ENCODE assay signal across 20 mouse cellular contexts in genomic region chr2:174071406-174071805, GRCm38 (mm10). TPM values are rescaled to one million over a fixed set of nuclear protein-coding genes. Genes with fewer than 3 reads are reported as not detected.
A peak's percentile ranks its signal among the peaks of the same experiment; 100 is the strongest.
DNase-seq lines count a peak whose midpoint lies in the region; ATAC-seq lines count a peak whose summit lies in the region.
"Had no signal": no experiment of that assay in that cellular context is flagged by ENCODE, and none has a peak within 500 bp of the region (broad histone marks: within the 10 kb centered on the region; RNA-seq: fewer than 3 reads in every experiment).

No protein-coding gene starts in this region.

- H3K9me3 ChIP-seq in limb, embryonic 15.5 days = no peaks in the 10 kb centered on the region
- no peaks in the 10 kb centered on the region for H3K9me3 ChIP-seq in limb, embryonic 10.5 days (replicated peaks)
- no peaks in the 10 kb centered on the region for H3K9me3 ChIP-seq in intestine, embryonic 15.5 days
- H3K9me3 ChIP-seq: embryonic facial prominence, embryonic 10.5 days; forebrain, embryonic 15.5 days; heart, embryonic 12.5 days; hindbrain, embryonic 12.5 days had no signal

- 57% methylated on average over 5 of the region's 5 CpGs for WGBS in limb, embryonic 15.5 days
- 92% methylated on average over 5 of the region's 5 CpGs for WGBS in limb, embryonic 10.5 days
- 71% methylated on average over 5 of the region's 5 CpGs for WGBS in intestine, embryonic 15.5 days

- H3K4me1 ChIP-seq in limb, embryonic 15.5 days = peaks cover 39% of the 10 kb centered on the region
- peaks cover 20% of the 10 kb centered on the region for H3K4me1 ChIP-seq in limb, embryonic 10.5 days
- H3K4me1 ChIP-seq in intestine, embryonic 15.5 days (replicated peaks) = peaks cover 11% of the 10 kb centered on the region

- H3K27ac ChIP-seq in limb, embryonic 15.5 days = 0 out of 2 replicates have a peak overlapping the region, but pooled peaks have one; percentile 34
- H3K27ac ChIP-seq in limb, embryonic 10.5 days = no peak overlapping the region
- H3K27ac ChIP-seq in intestine, embryonic 15.5 days = no peak overlapping the region
- H3K27ac ChIP-seq: embryonic facial prominence, embryonic 10.5 days; forebrain, embryonic 15.5 days; hindbrain, embryonic 12.5 days had no signal

- no peak overlapping the region for H3K9ac ChIP-seq in limb, embryonic 15.5 days
- no peak overlapping the region for H3K9ac ChIP-seq in intestine, embryonic 15.5 days
- H3K9ac ChIP-seq: forebrain, embryonic 15.5 days; heart, embryonic 12.5 days; hindbrain, embryonic 12.5 days had no signal

- H3K4me3 ChIP-seq in limb, embryonic 15.5 days = no peak overlapping the region
- no peak overlapping the region for H3K4me3 ChIP-seq in limb, embryonic 10.5 days
- H3K4me3 ChIP-seq in intestine, embryonic 15.5 days (replicated peaks) = no peak overlapping the region
- H3K4me3 ChIP-seq: embryonic facial prominence, embryonic 10.5 days; erythroblast, embryonic 14.5 days; forebrain, embryonic 15.5 days; heart, embryonic 12.5 days; hindbrain, embryonic 12.5 days had no signal

- no peaks in the 10 kb centered on the region for H3K36me3 ChIP-seq in limb, embryonic 15.5 days
- no peaks in the 10 kb centered on the region for H3K36me3 ChIP-seq in limb, embryonic 10.5 days
- no peaks in the 10 kb centered on the region for H3K36me3 ChIP-seq in intestine, embryonic 15.5 days
- H3K36me3 ChIP-seq: embryonic facial prominence, embryonic 10.5 days; forebrain, embryonic 15.5 days; heart, embryonic 12.5 days; hindbrain, embryonic 12.5 days had no signal

- no peak overlapping the region for H3K4me2 ChIP-seq in limb, embryonic 15.5 days
- no peak overlapping the region for H3K4me2 ChIP-seq in intestine, embryonic 15.5 days (replicated peaks)
- H3K4me2 ChIP-seq: forebrain, embryonic 15.5 days; heart, embryonic 12.5 days; hindbrain, embryonic 12.5 days had no signal

- H3K27me3 ChIP-seq in limb, embryonic 15.5 days = no peaks in the 10 kb centered on the region
- no peaks in the 10 kb centered on the region for H3K27me3 ChIP-seq in limb, embryonic 10.5 days (ENCODE audit: low read depth, poor library complexity, severe bottlenecking)
- H3K27me3 ChIP-seq in intestine, embryonic 15.5 days (replicated peaks) = no peaks in the 10 kb centered on the region
- H3K27me3 ChIP-seq: forebrain, embryonic 15.5 days; heart, embryonic 12.5 days had no signal

- ATAC-seq in limb, embryonic 15.5 days (ENCODE audit: insufficient number of reproducible peaks, low FRiP score, low TSS enrichment, low read depth) = no peak
- no peak for ATAC-seq in intestine, embryonic 15.5 days
- ATAC-seq: forebrain, embryonic 15.5 days; hindbrain, embryonic 16.5 days; inflammation-experienced regulatory T-cells, adult 6 months had no signal

- peak; percentile 57 to 81 for DNase-seq in adrenal gland, adult (ENCODE audit: inconsistent age in 2 of 2, low spot score in 1 of 2)
- no peak for DNase-seq in adrenal gland, postnatal 4 days (ENCODE audit: low spot score in 2 of 2)
- DNase-seq in limb, embryonic 10.5 days (ENCODE audit: low spot score) = no peak
- DNase-seq in NIH3T3 (ENCODE audit: low read depth) = peak; percentile 84
- peak; percentile 44 to 55 for DNase-seq in adrenal gland, postnatal 36 days
- no peak for DNase-seq in frontal cortex, postnatal 10 days (ENCODE audit: low spot score in 2 of 2)
- DNase-seq: cerebellum, adult 18-20 months; cerebellum, adult 9-11 months; gastrocnemius, postnatal 10 days; heart, postnatal 4 days; kidney, adult 2 months had no signal

RNA-seq across cellular contexts. Expression of gene Stx16, which starts 4.7 kb away (rescaled TPM):
- 10 to 100 TPM; 42.0 to 54.8 TPM for total RNA-seq in adrenal gland, postnatal 4 days (2021)
- polyA plus RNA-seq in limb, embryonic 15.5 days (2015; fragmentation: Nextera tagmentation; extraction: Ambion mirVana) = 12.5 and 12.6 TPM in 2 replicates
- polyA plus RNA-seq in limb, embryonic 10.5 days (2016; fragmentation: Nextera tagmentation; extraction: Ambion mirVana) = 10.0 and 12.4 TPM in 2 replicates
- total RNA-seq in adrenal gland, postnatal 36 days (2021) = 10 to 100 TPM; 48.5 to 57.9 TPM
- 8.5 and 10.6 TPM in 2 replicates for polyA plus RNA-seq in intestine, embryonic 15.5 days (2015; fragmentation: Nextera tagmentation; extraction: Ambion mirVana)

RNA-seq across cellular contexts. Expression of gene Npepl1, which starts 38.7 kb away (rescaled TPM):
- 10 to 100 TPM; 88.2 to 90.6 TPM for total RNA-seq in adrenal gland, postnatal 4 days (2021)
- polyA plus RNA-seq in limb, embryonic 15.5 days (2015; fragmentation: Nextera tagmentation; extraction: Ambion mirVana) = 69.9 and 86.1 TPM in 2 replicates
- 29.7 and 36.2 TPM in 2 replicates for polyA plus RNA-seq in limb, embryonic 10.5 days (2016; fragmentation: Nextera tagmentation; extraction: Ambion mirVana)
- total RNA-seq in adrenal gland, postnatal 36 days (2021) = 10 to 100 TPM; 58.4 to 69.0 TPM
- polyA plus RNA-seq in intestine, embryonic 15.5 days (2015; fragmentation: Nextera tagmentation; extraction: Ambion mirVana) = 52.6 and 54.5 TPM in 2 replicates

Comparison
In these comparisons a context has a peak if more than half of its experiments do, and no peak if none do; other contexts are left out.
1. DNase-seq: peak in adrenal gland, adult (2 of 2), NIH3T3 (single experiment) and adrenal gland, postnatal 36 days (2 of 2); none in adrenal gland, postnatal 4 days (0 of 2), limb, embryonic 10.5 days (single experiment) and frontal cortex, postnatal 10 days (0 of 2).